ENCODE assay signal across 15 mouse cellular contexts in genomic region chr10:62283206-62283792, GRCm38 (mm10). TPM values are rescaled to one million over a fixed set of nuclear protein-coding genes. Genes with fewer than 3 reads are reported as not detected.
"Had no signal": no experiment of that assay in that cellular context is flagged by ENCODE, and none has a peak within 500 bp of the region (broad histone marks: within the 10 kb centered on the region; RNA-seq: fewer than 3 reads in every experiment).

No protein-coding gene starts in this region.

- H3K27me3 ChIP-seq: liver, embryonic 15.5 days; midbrain, embryonic 13.5 days; neural tube, embryonic 15.5 days had no signal

- H3K9ac ChIP-seq: liver, embryonic 15.5 days; midbrain, embryonic 13.5 days; neural tube, embryonic 15.5 days had no signal

- ATAC-seq: lung, postnatal 0 days; midbrain, embryonic 13.5 days had no signal

- H3K9me3 ChIP-seq: limb, embryonic 10.5 days; liver, embryonic 15.5 days; midbrain, embryonic 13.5 days; neural tube, embryonic 15.5 days had no signal

- H3K4me3 ChIP-seq: limb, embryonic 10.5 days; liver, embryonic 15.5 days; midbrain, embryonic 13.5 days; myocyte; neural tube, embryonic 15.5 days had no signal

- DNase-seq: kidney, postnatal 25 days; layer of hippocampus, adult 9-11 months; lung, adult 2 months; lung, postnatal 36 days; thymus, postnatal 36 days had no signal

- H3K4me2 ChIP-seq: liver, embryonic 11.5 days; liver, embryonic 15.5 days; midbrain, embryonic 13.5 days; neural tube, embryonic 15.5 days had no signal

- H3K4me1 ChIP-seq: limb, embryonic 10.5 days; liver, embryonic 15.5 days; midbrain, embryonic 13.5 days; neural tube, embryonic 15.5 days had no signal

- H3K27ac ChIP-seq: limb, embryonic 10.5 days; liver, embryonic 15.5 days; midbrain, embryonic 13.5 days; neural tube, embryonic 15.5 days had no signal

RNA-seq across cellular contexts. Expression of gene Tacr2, which starts 31.1 kb away (rescaled TPM):
- total RNA-seq: megakaryocyte progenitor cell, adult 5-6 weeks had no signal
- polyA plus RNA-seq: limb, embryonic 10.5 days; limb, embryonic 14.5 days; liver, embryonic 11.5 days; liver, embryonic 15.5 days; midbrain, embryonic 13.5 days; neural tube, embryonic 11.5 days had no signal
